Mouse (Mus musculus): ENCODE data around the gene Krtap10-10.
A peak's percentile ranks its signal among the peaks of the same experiment; 100 is the strongest.
"Not testable (repeated sequence)": the region's sequence is repeated elsewhere in the genome, so short reads cannot be mapped to it uniquely, and the experiment has no call there.

The Krtap10-10 gene

DNA sequence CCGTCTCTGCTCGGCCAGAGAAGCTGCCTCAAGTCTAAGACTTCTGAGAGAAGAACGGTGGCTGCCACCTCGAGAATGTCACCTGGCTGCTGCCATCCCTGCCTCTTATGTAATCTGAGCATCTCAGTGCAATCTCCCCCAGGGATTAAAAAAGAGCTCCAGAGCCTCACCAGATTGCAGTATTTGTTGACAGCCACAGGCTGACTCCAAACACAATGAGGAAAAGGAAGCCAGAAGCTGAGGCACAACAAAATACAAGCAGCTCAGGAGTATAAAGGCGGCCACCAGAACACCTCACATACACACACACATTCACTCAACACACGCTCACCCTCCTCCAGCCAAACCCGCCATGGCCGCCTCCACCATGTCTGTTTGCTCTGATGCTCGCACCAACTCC is at the start of gene Krtap10-10:
Gene Krtap10-10 (plus strand): TSS at position 301 of the 400 bp plus-strand sequence.
- DNase-seq (ENCODE audit: low spot score), result no peak

DNA sequence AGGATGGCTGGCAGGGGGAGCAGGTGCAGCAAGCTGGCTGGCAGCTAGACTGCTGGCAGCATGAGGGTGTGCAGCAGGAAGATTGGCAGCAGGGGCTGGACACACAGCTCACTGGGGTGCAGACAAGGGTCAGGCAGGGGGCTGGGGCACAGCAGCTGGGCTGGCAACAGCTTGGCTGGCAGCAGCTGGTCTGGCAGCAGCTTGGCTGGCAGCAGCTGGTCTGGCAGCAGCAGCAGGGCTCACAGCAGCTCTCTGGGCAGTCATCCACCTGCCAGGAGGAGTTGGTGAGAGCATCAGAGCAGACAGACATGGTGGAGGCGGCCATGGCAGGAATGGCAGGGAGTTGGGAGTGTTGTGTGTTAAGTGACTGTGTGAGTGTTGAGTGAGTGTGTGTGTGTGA is 47.9 kb upstream of the Krtap10-10 start, which contains the start of gene Gm7137:
Gene Gm7137 (minus strand): TSS at position 325 of the 400 bp plus-strand sequence.
- not testable (repeated sequence) for DNase-seq (ENCODE audit: low spot score)

DNA sequence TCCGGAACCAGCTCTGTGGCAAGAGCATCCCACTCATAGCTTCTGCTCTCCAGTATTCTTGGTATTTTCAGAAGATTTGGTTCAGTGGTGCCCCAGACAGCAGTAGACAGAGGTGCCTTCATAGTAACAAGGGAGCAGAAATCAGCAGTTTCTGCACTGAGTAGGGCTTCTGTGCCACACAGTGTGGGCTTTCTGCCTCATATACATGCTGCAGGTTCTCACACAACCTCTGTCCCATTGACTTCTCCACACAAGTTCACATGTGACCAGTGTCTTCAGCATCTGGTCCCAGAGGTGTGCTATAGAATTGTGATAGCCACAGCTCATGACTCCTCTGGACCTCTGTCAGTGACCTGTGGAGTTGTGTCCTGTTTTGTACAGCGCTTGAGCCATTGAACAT is 47.1 kb upstream of the Krtap10-10 start:
- DNase-seq (ENCODE audit: low spot score), result no peak

DNA sequence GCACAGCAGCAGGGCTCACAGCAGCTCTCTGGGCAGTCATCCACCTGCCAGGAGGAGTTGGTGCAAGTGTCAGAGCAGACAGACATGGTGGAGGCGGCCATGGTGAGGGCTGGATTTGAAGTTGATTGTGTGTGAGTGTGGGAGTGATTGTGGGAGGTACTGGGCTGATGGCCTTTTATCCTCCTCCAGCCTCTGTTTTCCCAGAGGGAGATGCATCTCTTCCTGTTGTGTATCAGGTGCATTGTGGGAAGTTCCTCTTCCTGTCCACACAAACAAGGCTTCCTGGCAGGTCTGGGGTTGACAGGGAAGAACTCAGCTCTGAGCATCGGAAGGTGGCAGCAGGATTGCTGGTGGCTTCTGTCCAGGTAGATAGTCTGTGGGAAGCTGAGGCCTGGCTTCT is 40.8 kb upstream of the Krtap10-10 start, which contains the start of gene Gm9639:
Gene Gm9639 (minus strand): TSS at position 101 of the 400 bp plus-strand sequence.
- no peak for DNase-seq (ENCODE audit: low spot score)

DNA sequence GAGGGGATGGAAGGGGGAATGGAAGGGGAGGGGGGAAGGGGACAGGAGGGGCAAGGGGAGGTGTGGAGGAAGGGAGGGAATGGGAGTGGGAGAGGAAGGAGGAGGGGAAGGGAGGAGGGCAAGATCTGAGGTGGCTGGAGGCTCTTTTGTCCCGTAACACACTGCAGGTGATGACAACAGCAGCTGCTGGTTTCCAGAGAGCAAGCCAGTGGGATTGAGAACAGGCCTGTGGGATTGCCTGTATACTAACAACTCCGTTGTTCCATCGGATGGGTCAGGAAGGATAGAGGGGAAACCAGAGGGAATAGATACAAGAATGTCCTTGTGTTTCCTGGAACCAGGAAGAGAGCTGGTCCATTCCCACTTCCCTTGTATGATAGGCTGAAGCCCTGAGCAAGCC is 38.1 kb upstream of the Krtap10-10 start:
- DNase-seq (ENCODE audit: low spot score), result no peak

DNA sequence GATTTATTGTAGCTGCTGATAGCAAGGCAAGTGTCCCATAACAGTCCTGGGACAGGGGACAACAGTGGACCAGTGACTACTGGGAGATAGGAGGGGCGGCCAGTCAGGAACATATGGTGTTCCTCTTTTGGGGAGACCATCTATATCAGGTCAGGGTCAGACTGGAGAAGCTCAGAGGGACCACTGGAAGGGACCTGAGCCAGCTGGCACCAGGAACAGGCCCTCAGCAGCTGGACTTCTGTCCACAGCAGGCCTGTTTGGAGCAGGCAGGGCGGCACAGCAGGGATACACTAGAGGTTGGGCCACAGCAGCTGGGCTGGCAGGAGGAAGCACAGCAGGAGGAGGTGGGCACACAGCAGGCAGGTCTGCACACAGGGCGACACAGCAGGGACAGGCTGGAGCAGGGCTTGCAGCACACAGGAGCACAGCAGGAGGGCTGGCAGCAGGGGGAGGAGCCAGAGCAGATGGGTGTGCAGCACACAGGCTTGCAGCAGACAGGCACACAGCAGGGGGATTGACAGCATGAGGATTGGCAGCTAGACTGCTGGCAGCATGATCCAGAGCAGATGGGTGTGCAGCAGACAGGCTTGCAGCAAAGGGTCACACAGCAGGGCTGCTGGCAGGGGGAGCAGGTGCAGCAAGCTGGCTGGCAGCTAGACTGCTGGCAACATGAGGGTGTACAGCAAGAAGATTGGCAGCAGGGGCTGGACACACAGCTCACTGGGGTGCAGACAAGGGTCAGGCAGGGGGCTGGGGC is 37.4 kb upstream of the Krtap10-10 start:
- not testable (repeated sequence) for DNase-seq (ENCODE audit: low spot score)

DNA sequence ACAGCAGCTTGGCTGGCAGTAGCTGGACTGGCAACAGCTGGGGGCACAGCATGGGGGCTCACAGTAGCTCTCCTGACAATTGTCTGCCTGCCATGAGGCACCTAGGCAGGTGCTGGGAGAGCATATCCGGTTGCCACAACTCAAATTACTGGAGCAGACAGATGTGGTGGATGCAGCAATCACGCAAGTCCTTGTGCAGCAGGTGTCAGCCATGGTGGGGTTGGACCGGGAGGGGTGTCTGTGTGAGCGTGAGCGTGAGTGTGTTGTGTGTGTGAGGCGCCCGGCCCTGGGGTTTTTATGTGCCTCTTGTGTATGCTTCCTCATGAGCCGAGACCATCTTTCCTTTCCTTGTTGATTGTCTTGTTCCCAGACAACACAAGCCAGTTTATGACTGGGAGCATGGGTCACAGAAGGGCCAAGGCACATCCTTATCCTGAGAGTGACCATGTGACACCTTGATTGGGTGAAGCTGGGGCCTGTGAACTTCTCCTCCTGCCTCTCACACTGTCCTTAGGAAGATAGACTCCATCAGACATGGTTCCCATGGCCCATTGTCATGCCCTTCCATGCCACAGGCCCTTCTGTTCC is 36.7 kb upstream of the Krtap10-10 start, which contains the start of gene Gm19668:
Gene Gm19668 (minus strand): TSS at position 213 of the 588 bp plus-strand sequence.
- DNase-seq (ENCODE audit: low spot score), result no peak

DNA sequence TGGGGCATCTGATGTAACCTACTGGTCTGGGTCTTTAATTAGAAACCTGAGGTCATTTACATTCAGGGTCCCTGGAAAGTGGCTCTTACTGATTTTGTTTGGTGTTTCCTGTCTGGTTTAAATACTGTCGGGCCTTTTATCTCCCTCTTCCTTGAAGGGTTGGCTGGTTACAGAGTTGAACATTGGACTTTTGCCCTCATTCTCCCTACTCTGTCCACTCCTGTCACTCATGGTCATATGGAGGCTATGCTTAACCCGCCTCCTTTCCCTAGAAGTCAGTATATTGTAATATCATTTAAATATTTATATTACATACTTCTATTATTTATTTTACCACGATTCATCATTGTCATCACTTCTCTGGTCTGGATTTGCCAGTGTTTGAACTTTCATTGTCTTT is 31.7 kb upstream of the Krtap10-10 start:
- DNase-seq (ENCODE audit: low spot score), result no peak

DNA sequence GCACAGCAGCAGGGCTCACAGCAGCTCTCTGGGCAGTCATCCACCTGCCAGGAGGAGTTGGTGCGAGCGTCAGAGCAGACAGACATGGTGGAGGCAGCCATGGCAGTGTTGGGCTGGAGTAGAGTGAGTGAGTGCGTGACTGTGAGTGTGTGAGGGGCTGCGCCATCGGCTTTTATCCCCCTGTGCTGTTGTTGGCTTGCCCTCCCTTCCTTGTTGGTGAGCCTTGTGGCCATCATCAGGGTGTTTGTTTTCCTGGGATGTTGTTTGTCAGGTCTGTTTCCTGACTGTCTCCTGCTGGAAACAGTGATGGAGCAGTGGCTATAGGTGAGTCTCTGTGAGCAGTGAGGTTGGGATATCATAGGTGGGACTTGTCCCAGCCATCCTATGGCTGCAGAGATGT is 24.0 kb upstream of the Krtap10-10 start, which contains the start of gene Gm9507:
Gene Gm9507 (minus strand): TSS at position 101 of the 400 bp plus-strand sequence.
- DNase-seq (ENCODE audit: low spot score), result no peak

DNA sequence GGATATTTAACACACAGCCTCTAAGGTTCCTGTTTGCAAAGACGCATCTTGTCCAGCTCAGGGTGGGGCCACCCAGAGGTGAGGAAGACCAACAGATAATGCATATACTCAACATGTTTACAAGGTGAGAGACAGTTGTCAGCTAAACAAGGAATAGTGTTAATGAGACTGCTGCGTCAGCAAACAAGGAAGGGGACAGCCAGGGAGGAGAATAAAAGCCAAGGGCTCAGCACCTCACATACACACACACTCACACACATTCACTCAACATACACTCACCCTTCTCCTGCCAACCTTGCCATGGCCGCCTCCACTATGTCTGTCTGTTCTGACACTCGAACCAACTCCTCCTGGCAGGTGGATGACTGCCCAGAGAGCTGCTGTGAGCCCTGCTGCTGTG is 21.4 kb upstream of the Krtap10-10 start, which contains the start of gene Gm2696:
Gene Gm2696 (plus strand): TSS at position 301 of the 400 bp plus-strand sequence.
- DNase-seq (ENCODE audit: low spot score), result no peak

DNA sequence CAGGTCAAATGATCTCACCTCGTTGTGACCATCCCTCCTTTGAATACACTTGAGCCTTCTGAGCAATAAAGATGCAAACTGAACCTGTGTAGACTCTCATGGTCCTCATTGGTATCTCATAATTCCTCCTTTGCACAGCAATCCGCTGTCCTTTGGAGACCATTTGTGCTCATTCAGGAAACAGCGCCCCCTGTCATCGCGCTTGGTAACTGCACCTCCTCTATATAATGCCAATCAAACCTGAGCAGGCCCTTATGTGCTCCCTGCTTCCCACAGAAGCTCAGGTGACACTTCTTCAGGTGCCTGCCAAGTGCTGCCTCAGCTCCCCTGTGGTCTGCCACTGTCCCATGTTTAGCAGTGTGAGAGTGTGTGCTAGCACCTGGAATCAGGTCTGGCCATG is 20.2 kb upstream of the Krtap10-10 start:
- peak; percentile 2 for DNase-seq (ENCODE audit: low spot score)

DNA sequence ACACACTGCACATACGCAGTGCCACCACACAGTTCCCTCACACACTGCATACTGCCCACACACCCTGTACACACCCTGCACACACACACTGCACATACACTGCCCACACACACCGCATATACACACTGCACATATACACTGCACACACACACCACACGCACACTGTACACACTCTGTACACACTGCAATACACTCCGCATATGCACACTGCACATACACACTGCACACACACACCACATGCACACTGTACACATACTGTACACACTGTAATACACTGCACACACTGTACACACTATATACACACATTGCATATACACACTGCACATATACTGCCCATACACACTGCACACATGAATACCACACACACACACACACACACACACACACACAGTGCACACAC is 17.2 kb upstream of the Krtap10-10 start:
- DNase-seq (ENCODE audit: low spot score), result no peak

DNA sequence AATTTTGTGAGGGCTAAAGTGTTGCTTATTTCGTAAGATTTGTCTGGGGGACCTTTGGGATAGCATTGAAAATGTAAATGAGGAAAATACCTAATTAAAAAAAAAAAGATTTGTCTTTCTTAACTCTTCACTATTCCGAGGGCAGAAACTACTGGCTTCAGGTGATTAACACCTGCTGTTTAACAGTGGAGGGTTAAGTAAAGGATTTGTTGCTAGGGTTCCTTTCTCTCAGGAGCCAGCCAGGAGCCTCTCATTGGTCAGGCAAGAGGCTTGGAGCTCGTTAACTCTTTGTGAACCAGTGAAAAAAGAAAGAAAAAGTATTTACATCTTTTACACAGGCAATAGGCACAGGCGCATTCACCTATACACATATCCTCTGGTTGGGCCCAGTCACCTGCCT is 16.5 kb upstream of the Krtap10-10 start:
- no peak for DNase-seq (ENCODE audit: low spot score)

DNA sequence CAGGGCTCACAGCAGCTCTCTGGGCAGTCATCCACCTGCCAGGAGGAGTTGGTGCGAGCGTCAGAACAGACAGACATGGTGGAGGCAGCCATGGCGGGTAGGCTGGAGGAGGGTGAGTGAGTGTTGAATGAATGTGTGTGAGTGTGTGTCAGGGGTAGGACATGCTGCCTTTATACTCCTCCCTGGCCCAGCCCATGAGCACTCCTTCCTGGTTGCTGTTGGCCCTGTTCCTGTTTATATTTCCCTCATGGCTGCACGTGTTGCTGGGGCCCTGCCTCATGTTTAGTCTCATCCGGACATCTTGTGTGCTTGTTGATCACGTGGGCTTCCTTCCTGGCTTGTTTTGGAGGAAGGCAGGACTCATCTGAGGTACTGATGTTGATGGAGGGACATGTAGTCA is 8.8 kb upstream of the Krtap10-10 start, which contains the start of gene Krtap10-4:
Gene Krtap10-4 (minus strand): TSS at position 145 of the 400 bp plus-strand sequence.
- DNase-seq (ENCODE audit: low spot score), result no peak

DNA sequence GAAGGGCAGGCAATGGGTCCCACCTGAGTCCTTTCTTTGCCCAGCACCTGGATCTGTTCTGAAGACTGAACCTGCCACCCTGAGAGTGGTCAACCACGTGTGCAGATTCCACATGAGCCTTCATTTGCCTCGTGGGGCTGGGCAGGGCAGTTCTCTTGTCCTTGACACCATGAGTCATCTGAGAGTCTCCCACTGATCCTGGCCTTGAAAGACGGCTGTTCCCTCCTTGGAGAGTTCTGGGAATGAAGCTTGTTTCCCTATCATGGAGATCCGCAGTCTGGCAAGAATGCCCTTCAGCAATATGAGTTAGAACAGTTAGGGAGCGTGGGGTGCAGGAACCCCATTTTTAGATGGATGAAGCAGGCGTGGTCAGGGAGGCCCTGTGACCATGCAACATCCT is 3.3 kb downstream of the Krtap10-10 start:
- no peak for DNase-seq (ENCODE audit: low spot score)

DNA sequence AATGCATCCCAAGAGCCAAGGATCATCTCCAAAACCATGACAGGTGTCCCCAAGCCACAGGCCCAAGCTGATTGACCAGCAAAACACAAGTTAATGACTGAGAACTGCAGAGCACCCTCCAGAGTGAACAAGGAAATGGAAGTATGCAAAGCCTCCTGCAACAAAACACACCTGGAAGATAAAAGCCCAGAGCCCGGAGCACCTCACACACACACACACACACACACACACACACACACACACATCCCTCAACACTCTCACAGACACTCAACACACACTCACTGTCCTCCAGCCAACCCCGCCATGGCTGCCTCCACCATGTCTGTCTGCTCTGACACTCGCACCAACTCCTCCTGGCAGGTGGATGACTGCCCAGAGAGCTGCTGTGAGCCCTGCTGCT is 10.8 kb downstream of the Krtap10-10 start, which contains the start of gene Gm36176:
Gene Gm36176 (plus strand): TSS at position 301 of the 400 bp plus-strand sequence.
- DNase-seq (ENCODE audit: low spot score), result no peak

DNA sequence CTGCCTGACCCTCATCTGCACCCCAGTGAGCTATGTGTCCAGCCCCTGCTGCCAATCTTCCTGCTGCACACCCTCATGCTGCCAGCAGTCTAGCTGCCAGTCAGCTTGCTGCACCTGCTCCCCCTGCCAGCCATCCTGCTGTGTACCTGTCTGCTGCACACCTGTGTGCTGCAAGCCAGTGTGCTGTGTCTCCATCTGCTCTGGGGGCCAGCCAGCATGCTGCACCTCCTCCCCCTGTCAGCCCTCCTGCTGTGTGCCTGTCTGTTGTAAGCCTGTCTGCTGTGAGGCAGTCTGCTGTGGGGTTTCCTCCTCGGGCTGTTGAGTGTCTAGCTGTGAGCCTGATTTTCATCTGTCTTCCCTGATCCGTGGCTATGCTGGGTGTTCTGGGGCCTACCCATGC is 11.2 kb downstream of the Krtap10-10 start:
- no peak for DNase-seq (ENCODE audit: low spot score)

DNA sequence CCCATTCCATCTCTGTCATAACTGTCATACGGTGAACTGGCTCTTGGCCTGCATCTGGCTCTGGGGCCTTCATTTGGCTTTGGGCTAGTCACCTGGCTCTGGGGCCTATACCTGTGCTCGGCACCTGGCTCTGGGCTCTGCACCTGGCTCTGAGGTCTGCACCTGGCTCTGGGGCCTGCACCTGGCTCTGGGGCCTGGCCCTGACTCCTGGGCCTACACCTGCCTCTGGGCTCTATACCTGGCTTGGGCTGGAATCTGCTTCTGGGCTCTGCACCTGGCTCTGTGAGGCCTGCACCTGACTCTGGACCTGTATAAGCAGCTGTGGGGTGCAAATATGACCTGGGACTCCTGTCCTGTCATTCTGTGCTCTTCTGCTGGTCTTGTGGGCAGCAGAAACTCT is 11.8 kb downstream of the Krtap10-10 start:
- no peak for DNase-seq (ENCODE audit: low spot score)

DNA sequence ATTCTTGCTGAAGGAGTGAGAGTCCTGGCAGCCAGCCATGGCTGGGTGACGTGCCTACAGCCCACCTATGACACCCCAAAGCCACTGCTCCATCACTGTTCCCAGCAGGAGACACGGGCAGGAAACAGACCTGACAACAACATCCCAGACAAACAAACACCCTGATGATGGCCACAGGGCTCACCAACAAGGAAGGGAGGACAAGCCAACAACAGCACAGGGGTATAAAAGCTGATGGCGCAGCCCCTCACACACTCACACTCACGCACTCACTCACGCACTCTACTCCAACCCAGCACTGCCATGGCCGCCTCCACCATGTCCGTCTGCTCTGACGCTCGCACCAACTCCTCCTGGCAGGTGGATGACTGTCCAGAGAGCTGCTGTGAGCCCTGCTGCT is 16.8 kb downstream of the Krtap10-10 start, which contains the start of gene Gm10318:
Gene Gm10318 (plus strand): TSS at position 301 of the 400 bp plus-strand sequence.
- DNase-seq (ENCODE audit: low spot score), result no peak

DNA sequence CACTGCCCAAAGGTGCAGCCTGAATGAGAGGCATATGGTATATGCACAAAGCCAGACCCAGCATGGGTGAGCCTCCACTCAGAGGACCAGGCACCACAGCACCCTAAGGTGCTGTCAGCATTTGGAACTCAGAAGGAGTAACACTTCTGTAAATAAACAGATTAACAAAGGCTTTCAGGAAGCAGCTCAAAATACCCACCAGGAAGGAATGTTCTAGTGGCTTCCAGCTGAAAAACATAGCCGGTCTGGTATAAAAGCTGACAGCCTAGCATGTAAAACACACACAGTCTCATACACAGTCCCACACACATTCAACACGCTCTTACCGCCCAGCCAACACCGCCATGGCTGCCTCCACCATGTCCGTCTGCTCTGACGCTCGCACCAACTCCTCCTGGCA is 25.9 kb downstream of the Krtap10-10 start, which contains the start of gene Gm3285:
Gene Gm3285 (plus strand): TSS at position 301 of the 400 bp plus-strand sequence.
- no peak for DNase-seq (ENCODE audit: low spot score)

DNA sequence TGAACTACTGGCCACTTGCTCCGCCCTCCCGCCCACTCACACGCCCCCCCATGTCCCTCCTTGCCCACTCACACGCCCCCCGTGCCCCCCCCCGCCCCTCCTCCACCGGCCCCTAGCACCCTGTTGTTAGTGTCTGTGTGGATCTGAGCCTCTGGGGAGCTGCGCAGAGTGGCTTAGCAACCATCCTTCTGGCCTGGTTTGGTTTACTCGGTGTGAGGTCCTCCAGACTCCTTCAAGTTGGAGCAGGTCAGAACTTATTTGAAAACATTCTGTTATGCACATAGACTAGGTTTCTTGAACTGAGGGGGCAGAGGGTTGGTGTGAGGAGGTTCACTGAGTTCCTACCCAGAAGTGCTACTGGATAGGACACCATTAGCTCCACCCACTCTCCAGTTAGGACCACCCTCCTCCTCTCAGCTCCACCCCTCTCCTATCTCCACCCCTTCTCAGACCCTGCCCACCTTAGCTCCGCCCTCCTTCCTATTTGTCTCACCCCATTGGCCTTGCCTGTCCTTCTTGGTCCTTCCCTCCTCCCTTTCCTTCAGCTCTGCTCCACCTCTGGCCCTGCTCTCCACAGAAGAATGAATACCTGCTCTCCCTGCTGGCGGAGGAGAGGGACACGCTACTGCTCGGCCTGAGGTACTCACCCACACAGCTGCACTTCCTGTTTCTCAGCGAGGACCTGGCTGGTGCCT is 28.5 kb downstream of the Krtap10-10 start:
- peak; percentile 34 for DNase-seq (ENCODE audit: low spot score)

DNA sequence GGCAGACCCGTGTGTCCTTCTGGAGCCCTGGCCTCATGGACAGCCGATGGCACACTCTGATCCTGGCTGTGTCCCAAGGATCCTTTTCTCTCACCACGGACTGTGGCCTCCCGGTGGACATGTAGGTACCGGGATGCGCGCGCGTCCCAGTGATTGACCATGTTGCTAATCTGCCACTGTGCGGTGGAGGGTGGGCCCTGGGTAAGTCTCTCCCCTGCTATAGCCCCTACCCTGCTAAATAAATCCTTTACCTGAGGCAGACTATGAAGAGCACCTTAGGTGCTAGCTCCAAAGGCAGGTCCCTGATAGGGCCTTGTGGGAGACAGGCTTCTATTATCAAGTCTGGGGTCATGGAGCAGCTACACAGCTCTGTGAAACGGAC is 29.0 kb downstream of the Krtap10-10 start:
- no peak for DNase-seq (ENCODE audit: low spot score)
